Mouse (Mus musculus): ENCODE results near the gene Adamts6. TPM values are rescaled to one million over a fixed set of nuclear protein-coding genes. Genes with fewer than 3 reads are reported as not detected.

Adamts6 gene
- polyA plus RNA-seq, 1 experiment from 2014 or later, result 0.10 TPM

DNA sequence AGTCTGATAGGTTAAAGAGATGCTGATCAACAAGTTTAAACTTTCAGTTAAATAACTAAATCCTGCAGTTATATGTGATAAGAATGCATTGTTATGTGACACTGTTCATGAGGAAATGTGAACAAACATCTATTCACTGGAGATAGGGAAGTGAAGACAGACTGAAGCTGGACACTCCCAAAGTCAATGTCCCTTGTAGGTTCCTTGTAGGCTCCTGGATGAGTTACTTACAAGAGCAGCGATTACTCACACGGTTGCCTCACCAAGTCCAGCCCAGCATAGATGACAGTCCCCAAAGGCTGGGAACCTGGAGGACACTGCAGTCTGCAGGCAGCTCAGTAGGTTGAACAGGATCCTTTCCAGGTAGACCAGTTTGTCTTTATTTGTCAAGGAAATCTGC, 145.1 kb downstream of the Adamts6 start:
- WGBS (ENCODE audit: missing documents), result 64% methylated on average over 2 of the region's 2 CpGs
- H3K27ac ChIP-seq, result no peak overlapping the region
- no peaks in the 10 kb centered on the region for H3K36me3 ChIP-seq (ENCODE audit: inconsistent target)
- no peak overlapping the region for H3K4me3 ChIP-seq (ENCODE audit: inconsistent target)
- H3K79me2 ChIP-seq (ENCODE audit: inconsistent target), result no peaks in the 10 kb centered on the region

DNA sequence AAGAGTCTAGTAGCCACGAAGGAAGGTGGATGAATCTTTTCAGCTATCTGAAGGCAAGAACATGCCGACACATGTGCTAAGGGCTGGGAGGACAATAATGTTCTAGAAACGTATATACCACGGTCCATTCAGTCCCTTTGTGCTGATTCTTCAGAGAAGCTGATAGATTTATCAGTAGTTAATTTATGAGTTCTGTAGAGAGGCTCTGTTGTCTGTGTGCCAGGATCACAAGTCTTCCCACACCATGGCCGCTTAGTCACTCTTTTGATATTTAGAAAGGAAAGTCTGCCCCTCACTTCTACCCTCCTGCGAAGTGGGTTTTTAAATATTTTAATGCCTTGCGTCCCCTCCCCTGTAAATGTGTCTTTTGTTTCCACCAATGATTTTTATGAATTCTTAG, 154.9 kb downstream of the Adamts6 start:
- no peak overlapping the region for H3K4me3 ChIP-seq (ENCODE audit: inconsistent target)
- H3K27ac ChIP-seq, result no peak overlapping the region
- no peaks in the 10 kb centered on the region for H3K79me2 ChIP-seq (ENCODE audit: inconsistent target)
- H3K36me3 ChIP-seq (ENCODE audit: inconsistent target), result no peaks in the 10 kb centered on the region
- 97% methylated on average over 7 of the region's 7 CpGs for WGBS (ENCODE audit: missing documents)

DNA sequence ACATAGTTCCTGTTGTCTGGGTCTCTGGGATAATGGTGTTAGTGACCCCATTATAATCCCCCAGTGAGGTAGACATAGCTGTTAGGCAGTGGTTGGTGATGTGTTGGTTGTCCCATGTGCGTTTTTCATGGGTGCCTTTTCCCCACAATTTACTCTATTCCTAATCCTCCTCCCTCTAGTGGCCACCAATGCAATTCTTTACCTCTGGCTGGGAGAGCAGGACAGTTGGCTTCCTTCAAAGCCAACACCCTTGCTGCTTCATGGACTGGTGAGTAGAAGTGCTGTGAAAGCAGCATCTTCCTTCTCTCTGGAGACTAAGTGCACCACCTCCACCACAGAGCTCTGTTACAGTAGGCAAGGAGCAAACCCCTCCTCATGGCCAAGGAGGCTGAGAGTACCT, 157.8 kb downstream of the Adamts6 start:
- H3K4me3 ChIP-seq (ENCODE audit: inconsistent target), result no peak overlapping the region
- H3K79me2 ChIP-seq (ENCODE audit: inconsistent target), result no peaks in the 10 kb centered on the region
- WGBS (ENCODE audit: missing documents), result 85% methylated on average over 1 of the region's 1 CpGs
- H3K36me3 ChIP-seq (ENCODE audit: inconsistent target), result no peaks in the 10 kb centered on the region
- no peak overlapping the region for H3K27ac ChIP-seq

DNA sequence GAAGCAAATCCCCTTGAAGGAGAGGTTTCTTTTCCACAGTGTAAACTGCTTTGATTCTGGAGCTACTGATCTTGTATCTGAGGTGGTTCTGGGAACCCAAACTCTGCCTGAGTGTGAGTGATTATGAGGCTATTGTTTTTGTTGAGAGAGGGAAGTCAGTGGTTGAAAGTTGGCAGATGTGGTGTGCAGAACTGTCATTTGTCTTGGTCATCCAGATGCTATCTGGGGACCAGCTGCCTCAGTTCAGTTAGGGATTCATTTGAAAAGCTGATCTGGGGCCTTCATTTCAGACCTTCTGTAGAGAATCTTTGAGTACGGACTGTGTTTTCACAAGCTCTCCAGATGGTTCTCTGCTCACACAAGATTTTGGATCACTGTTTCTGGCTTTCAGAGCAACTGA, 159.3 kb downstream of the Adamts6 start:
- 86% methylated on average over 1 of the region's 1 CpGs for WGBS (ENCODE audit: missing documents)
- no peaks in the 10 kb centered on the region for H3K36me3 ChIP-seq (ENCODE audit: inconsistent target)

DNA sequence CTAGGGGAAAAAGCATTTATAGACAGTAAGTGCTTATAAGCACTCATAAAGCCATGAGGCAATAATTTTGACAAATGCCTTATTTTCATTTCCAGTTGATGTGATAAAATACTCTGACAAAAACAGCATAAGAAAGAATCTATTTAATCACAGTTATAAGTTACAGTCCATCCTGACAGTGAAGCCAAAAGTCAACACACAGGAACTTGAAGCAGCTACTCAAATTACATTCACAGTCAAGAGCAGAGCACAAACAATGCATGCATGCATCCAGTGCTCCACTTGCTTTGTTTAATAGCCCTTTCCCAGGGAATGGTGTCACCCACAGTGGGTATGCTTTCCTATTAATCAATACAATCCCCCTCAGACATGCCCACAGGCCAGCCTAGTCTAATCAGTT, 159.8 kb downstream of the Adamts6 start:
- no peaks in the 10 kb centered on the region for H3K36me3 ChIP-seq (ENCODE audit: inconsistent target)
- H3K4me3 ChIP-seq (ENCODE audit: inconsistent target), result no peak overlapping the region

More for the DNA sequence above, 159.3 kb downstream of the Adamts6 start:
- Histone ChIP-seq H3K27ac (no peak overlapping the region), H3K4me3 (ENCODE audit: inconsistent target) (no peak overlapping the region), H3K79me2 (ENCODE audit: inconsistent target) (no peaks in the 10 kb centered on the region)

DNA sequence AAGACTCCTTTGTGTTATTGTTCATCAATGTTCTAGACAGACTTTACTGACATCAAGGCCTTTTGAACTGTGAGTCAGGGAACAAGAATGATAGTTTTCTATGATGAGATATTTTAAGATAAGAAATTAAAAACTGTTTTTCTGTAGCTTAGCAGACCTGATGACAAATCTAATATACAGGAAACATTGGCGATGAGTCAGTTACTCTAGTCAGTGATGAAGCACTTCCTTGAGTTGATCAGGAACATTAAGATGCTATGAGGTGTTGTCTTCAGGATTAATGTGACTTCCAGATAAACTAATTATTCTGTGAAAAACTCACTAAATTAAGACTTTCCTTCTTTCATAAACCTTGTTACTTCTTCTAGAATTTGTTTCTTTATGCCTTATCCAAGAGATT, 160.7 kb downstream of the Adamts6 start:
- 90% methylated on average over 1 of the region's 1 CpGs for WGBS (ENCODE audit: missing documents)
- H3K4me3 ChIP-seq (ENCODE audit: inconsistent target), result no peak overlapping the region
- no peak overlapping the region for H3K27ac ChIP-seq
- H3K36me3 ChIP-seq (ENCODE audit: inconsistent target), result no peaks in the 10 kb centered on the region
- no peaks in the 10 kb centered on the region for H3K79me2 ChIP-seq (ENCODE audit: inconsistent target)

More for the DNA sequence above, 159.8 kb downstream of the Adamts6 start:
- no peak overlapping the region for H3K27ac ChIP-seq
- no peaks in the 10 kb centered on the region for H3K79me2 ChIP-seq (ENCODE audit: inconsistent target)

DNA sequence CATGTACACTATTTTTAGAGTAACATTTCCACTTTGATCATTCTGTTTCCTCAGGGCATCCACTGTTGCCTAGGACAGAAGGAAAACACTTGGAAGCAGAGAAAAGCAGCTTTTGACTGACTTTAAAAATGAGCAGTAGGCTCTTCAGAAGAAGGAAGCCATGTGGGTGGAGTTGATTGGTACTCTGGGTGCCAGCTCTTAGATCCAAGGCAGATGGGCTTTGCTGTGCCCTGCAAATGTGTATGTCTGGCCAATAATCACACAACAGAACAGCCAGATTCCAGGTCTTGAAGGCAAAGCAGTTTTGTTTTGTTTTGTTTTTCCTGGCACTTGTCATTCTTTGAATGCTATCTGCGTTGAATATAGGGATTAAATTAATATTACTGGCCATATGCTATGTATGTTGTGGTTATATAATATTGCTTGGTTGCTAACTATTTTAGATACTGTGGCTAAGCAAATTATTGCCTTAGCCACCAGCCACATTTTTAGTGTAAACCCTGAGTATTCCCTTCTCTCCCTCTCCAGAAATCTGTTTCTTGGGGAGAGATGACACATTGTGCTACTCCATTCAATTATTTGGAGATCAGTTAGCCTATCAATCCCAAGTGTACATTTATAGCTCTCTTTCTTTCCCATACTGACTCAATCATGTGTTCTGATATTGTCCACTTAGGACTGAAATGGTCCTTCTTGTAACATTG, 165.8 kb downstream of the Adamts6 start:
- 100% methylated on average over 1 of the region's 1 CpGs for WGBS (ENCODE audit: missing documents)
- no peaks in the 10 kb centered on the region for H3K36me3 ChIP-seq (ENCODE audit: inconsistent target)
- H3K4me3 ChIP-seq (ENCODE audit: inconsistent target), result no peak overlapping the region
- no peaks in the 10 kb centered on the region for H3K79me2 ChIP-seq (ENCODE audit: inconsistent target)
- no peak overlapping the region for H3K27ac ChIP-seq

DNA sequence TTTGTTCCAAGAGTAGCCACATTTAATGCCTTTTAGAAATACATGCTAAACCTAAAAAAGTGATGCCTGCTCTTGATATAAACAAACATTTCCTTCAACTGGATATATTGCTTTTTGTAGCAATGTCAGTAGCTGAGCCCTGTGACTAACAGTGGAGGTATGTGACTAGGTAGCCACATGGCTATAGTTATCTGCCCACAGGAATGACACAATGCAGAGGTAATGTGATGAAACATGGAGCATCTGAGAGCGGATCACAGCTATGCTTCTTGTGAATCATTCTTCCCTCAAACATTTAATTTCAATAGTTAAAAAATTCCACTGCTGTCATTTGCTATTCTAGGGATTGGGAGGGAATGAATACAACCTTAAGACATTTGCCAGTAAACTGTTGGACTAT, 172.7 kb downstream of the Adamts6 start:
- Histone ChIP-seq H3K36me3 (ENCODE audit: inconsistent target) (no peaks in the 10 kb centered on the region), H3K27ac (no peak overlapping the region), H3K79me2 (ENCODE audit: inconsistent target) (no peaks in the 10 kb centered on the region), H3K4me3 (ENCODE audit: inconsistent target) (no peak overlapping the region)
- 83% methylated on average over 1 of the region's 1 CpGs for WGBS (ENCODE audit: missing documents)

DNA sequence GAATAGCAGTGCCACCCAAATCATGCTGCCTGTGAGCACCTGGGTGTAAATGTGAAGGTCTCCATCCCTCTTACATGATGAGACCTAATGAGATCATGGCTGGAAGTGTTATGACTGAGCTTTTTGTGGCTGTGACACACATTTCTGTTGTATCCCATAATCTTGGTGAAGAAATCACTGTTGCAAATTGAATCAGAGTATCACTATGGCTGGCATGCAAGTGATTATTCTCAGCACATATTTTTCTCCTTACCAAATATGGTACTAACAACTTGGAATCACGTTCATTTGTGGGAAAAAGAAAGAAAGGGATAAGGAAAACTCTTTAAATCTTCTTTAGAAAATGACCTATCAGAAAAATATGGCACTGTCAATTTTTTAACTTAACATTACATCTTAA, 180.4 kb downstream of the Adamts6 start:
- no peaks in the 10 kb centered on the region for H3K36me3 ChIP-seq (ENCODE audit: inconsistent target)
- no peak overlapping the region for H3K27ac ChIP-seq
- WGBS (ENCODE audit: missing documents), result 100% methylated on average over 1 of the region's 1 CpGs
- no peaks in the 10 kb centered on the region for H3K79me2 ChIP-seq (ENCODE audit: inconsistent target)
- no peak overlapping the region for H3K4me3 ChIP-seq (ENCODE audit: inconsistent target)

DNA sequence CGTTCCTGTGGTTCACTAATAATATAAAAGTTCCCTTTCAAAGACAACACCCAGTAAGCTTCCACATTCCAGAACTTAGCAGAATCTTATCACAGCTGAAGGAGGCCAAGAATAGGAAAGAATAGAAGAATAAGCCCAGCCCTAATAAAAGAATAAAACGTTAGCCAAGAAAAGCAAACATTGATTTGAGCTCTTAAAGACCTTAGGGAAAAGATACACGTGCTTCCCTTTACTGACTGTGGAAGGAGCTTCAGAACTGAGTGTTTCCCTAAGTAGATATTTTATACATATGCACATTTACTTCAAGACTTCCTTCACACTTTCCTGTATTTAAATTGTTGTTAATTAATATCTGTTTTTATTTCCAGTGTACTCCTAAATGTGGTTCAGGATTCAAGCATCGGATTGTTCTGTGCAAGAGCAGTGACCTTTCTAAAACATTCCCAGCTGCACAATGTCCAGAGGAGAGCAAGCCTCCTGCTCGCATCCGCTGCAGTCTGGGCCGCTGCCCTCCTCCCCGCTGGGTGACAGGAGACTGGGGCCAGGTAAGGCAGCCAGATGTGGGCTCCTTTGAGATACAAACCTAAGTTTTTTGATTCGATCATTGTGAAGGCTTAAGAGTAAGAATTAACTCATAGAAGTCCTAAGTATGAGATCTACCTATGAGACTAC, 188.8 kb downstream of the Adamts6 start:
- H3K27ac ChIP-seq, result no peak overlapping the region
- no peak overlapping the region for H3K4me3 ChIP-seq (ENCODE audit: inconsistent target)
- WGBS (ENCODE audit: missing documents), result 98% methylated on average over 9 of the region's 9 CpGs
- no peaks in the 10 kb centered on the region for H3K79me2 ChIP-seq (ENCODE audit: inconsistent target)
- no peaks in the 10 kb centered on the region for H3K36me3 ChIP-seq (ENCODE audit: inconsistent target)

DNA sequence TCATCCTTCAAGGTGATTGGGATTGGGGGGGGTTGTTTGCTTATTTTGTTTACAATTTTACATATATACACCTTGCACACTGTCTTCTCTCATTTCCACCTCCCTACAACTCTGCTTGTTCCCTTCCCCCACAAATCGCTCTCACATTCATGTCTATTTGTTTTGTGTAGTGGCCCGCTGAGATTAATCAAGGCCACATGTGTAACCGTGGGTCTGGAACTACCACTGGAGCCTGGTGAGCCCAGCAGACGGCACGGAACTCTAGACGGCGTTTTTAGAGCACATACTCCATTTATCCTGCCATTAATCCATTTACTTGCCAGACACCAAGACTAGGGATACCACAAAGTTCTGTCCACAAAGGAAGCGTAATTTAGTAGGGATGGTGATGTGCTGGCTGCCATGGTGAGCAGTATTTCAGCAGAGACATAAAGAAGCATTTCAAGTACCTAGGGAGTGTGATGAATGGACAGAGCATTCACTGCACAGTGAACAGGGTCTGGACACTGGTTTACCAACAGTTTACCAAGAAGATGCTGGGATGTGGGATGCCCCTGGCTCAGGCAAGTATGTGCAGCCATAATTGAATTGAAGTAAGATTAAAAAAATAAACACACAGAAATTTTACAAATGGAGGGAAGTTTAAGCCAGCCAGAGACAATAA, 194.9 kb downstream of the Adamts6 start:
- H3K79me2 ChIP-seq (ENCODE audit: inconsistent target), result no peaks in the 10 kb centered on the region
- H3K27ac ChIP-seq, result no peak overlapping the region
- H3K4me3 ChIP-seq (ENCODE audit: inconsistent target), result no peak overlapping the region
- 96% methylated on average over 8 of the region's 8 CpGs for WGBS (ENCODE audit: missing documents)
- H3K36me3 ChIP-seq (ENCODE audit: inconsistent target), result no peaks in the 10 kb centered on the region

DNA sequence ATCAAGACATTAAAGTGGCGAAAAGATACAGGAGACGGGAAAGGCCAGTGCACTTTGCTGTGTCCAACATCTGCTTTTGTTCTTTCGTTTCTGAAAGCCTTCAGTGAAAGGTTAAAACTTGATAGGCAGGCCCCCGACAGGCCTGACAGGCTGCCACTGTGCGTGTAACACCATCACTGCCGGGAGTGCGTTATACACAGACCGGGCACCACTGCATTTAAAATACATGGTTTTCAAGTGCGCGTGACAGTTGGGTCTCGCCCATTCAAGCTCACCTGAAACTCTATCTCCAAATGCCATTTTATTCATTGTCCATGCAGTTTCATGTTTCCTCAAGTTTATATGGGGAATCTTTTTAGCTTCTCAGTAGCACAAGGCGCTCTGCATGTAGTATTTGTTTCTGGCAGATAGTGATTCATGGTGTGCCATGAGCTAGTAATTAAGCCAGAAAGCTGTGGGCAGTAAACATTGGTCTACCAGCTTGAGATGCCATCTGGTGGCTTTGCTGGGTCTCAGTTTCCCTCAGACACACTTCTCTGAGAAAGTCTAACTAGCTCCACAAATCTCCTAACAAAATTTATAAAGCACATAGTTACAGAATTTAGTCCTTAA, 195.6 kb downstream of the Adamts6 start:
- 97% methylated on average over 12 of the region's 12 CpGs for WGBS (ENCODE audit: missing documents)
- Histone ChIP-seq H3K27ac (no peak overlapping the region), H3K79me2 (ENCODE audit: inconsistent target) (no peaks in the 10 kb centered on the region), H3K36me3 (ENCODE audit: inconsistent target) (no peaks in the 10 kb centered on the region), H3K4me3 (ENCODE audit: inconsistent target) (no peak overlapping the region)

DNA sequence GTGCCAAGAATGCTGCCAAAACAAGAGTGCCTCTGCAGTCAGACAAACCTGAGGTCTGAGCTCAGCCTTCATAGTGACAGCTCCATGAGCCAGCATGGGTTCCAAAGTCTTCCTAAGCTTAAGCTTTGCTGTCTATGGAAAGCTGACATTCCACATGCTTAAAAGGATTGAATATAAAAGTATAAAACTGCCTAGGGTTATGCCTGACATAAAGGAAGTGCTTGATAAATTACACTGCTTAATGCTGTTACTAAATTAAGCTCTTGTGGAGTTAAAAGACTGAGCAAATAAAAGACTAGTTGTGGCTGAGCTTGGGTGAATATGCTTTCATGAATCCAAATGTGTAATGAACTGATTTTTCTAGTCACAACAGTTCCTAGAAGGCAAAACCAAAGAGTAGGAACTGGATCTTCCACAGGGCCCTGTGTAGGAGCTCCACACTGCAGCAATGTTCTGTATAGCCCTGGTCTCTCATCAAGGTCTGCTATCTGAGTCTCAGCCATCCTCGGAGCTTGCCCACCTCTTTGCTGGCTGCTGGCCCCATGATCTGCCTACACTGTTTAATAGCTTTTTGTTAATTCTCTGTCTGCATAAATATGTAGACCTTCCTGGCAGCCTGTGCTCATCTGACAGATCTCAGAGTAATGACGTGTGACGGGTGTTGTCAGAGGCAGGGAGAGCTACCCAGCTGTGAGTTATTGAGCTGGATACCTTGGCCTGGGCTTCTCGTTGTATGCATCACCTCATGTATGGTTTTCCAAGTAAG, 203.6 kb downstream of the Adamts6 start:
- Histone ChIP-seq H3K79me2 (ENCODE audit: inconsistent target) (no peaks in the 10 kb centered on the region), H3K36me3 (ENCODE audit: inconsistent target) (no peaks in the 10 kb centered on the region), H3K4me3 (ENCODE audit: inconsistent target) (no peak overlapping the region), H3K27ac (no peak overlapping the region)
- 91% methylated on average over 4 of the region's 4 CpGs for WGBS (ENCODE audit: missing documents)

DNA sequence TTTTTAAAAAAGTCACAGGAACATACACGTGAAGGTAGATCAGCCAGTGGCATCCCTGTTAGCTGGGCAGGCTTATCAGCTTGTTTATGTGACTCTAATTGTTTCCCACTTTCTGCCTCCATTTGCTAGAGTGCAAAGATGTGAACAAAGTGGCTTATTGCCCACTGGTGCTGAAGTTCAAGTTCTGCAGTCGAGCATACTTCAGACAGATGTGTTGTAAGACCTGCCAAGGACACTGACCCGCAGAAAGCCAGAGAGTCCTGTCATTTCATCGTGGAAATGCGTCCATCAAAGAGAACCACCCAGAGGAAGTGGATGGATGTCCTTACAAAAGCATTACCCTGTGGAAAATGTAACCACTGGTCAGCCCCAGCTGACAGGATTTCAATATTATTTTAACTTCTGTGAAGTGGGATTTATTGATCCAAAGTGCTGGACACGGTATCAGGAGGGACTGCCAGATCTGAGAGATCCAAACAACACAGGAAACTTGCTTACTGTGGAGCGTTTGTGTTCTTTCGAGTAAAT, 205.9 kb downstream of the Adamts6 start:
- Histone ChIP-seq H3K4me3 (ENCODE audit: inconsistent target) (no peak overlapping the region), H3K79me2 (ENCODE audit: inconsistent target) (no peaks in the 10 kb centered on the region), H3K36me3 (ENCODE audit: inconsistent target) (no peaks in the 10 kb centered on the region), H3K27ac (no peak overlapping the region)
- 83% methylated on average over 8 of the region's 8 CpGs for WGBS (ENCODE audit: missing documents)
